ENCODE assay signal across 14 mouse cellular contexts in genomic region chr12:13150751-13151150, GRCm38 (mm10).
DNase-seq lines count a peak whose midpoint lies in the region; ATAC-seq and TF ChIP-seq lines count a peak whose summit lies in the region.
"Had no signal": no experiment of that assay in that cellular context is flagged by ENCODE, and none has a peak within 500 bp of the region (broad histone marks: within the 10 kb centered on the region; RNA-seq: fewer than 3 reads in every experiment).

No protein-coding gene starts in this region.

- no peak for TF ChIP-seq CTCF in liver, adult 2 months (IDR thresholded peaks at IDR 0.05; ENCODE audit: low read depth, low read length)
- no peak for TF ChIP-seq CTCF in kidney, postnatal 0 days (IDR thresholded peaks at IDR 0.05; ENCODE audit: low read depth)

- no peaks in the 10 kb centered on the region for H3K9me3 ChIP-seq in liver, embryonic 11.5 days (ENCODE audit: control insufficient read depth, low read length)
- H3K9me3 ChIP-seq in kidney, postnatal 0 days (replicated peaks; ENCODE audit: low read length), result no peaks in the 10 kb centered on the region
- H3K9me3 ChIP-seq: neural tube, embryonic 15.5 days had no signal

- H3K4me2 ChIP-seq in liver, embryonic 11.5 days, result no peak overlapping the region
- no peak overlapping the region for H3K4me2 ChIP-seq in kidney, postnatal 0 days (ENCODE audit: low read length)
- H3K4me2 ChIP-seq: neural tube, embryonic 15.5 days had no signal

- ATAC-seq in liver, embryonic 11.5 days (replicated peaks; ENCODE audit: low FRiP score), result no peak
- no peak for ATAC-seq in kidney, postnatal 0 days (replicated peaks; ENCODE audit: low FRiP score, low read depth)
- no peak for ATAC-seq in inflammation-experienced regulatory T-cells, adult 6 months

- no peaks in the 10 kb centered on the region for H3K36me3 ChIP-seq in liver, adult 2 months (ENCODE audit: control insufficient read depth, insufficient read depth, low read length)
- no peaks in the 10 kb centered on the region for H3K36me3 ChIP-seq in liver, embryonic 11.5 days (ENCODE audit: control insufficient read depth, insufficient read depth, low read length)
- no peaks in the 10 kb centered on the region for H3K36me3 ChIP-seq in kidney, postnatal 0 days (ENCODE audit: insufficient read depth, low read length)
- H3K36me3 ChIP-seq: neural tube, embryonic 15.5 days had no signal

- H3K79me2 ChIP-seq in liver, adult 2 months (ENCODE audit: control insufficient read depth, insufficient read depth, low read length), result no peaks in the 10 kb centered on the region

- no peak for TF ChIP-seq POLR2A in liver, adult 2 months (IDR thresholded peaks at IDR 0.05; ENCODE audit: extremely low read depth, insufficient read depth, low read length)

- no peaks in the 10 kb centered on the region for H3K4me1 ChIP-seq in liver, adult 2 months (ENCODE audit: control insufficient read depth, insufficient read depth, low read length)
- H3K4me1 ChIP-seq in liver, embryonic 11.5 days (replicated peaks; ENCODE audit: control insufficient read depth, insufficient read depth, low read length), result no peaks in the 10 kb centered on the region
- peaks cover 7% of the 10 kb centered on the region; the same call in 1 of the 2 replicates for H3K4me1 ChIP-seq in kidney, postnatal 0 days (replicated peaks; ENCODE audit: insufficient read depth, low read length)
- H3K4me1 ChIP-seq: neural tube, embryonic 15.5 days had no signal

- H3K27me3 ChIP-seq in liver, adult 2 months (ENCODE audit: control insufficient read depth, insufficient read depth, low read length), result no peaks in the 10 kb centered on the region
- H3K27me3 ChIP-seq in liver, embryonic 11.5 days (replicated peaks; ENCODE audit: control insufficient read depth, insufficient read depth, low read length), result no peaks in the 10 kb centered on the region
- no peaks in the 10 kb centered on the region for H3K27me3 ChIP-seq in kidney, postnatal 0 days (ENCODE audit: insufficient read depth, low read length)
- H3K27me3 ChIP-seq: neural tube, embryonic 15.5 days had no signal

- WGBS in liver, adult 2 months, result 57% methylated on average over 4 of the region's 4 CpGs
- 43% methylated on average over 4 of the region's 4 CpGs for WGBS in liver, embryonic 11.5 days
- 37% methylated on average over 4 of the region's 4 CpGs for WGBS in kidney, postnatal 0 days

- H3K9ac ChIP-seq in liver, adult 2 months (ENCODE audit: low read depth, low read length), result no peak overlapping the region
- H3K9ac ChIP-seq in liver, embryonic 11.5 days (ENCODE audit: low read depth, low read length), result no peak overlapping the region
- no peak overlapping the region for H3K9ac ChIP-seq in kidney, postnatal 0 days (ENCODE audit: low read depth, low read length)
- H3K9ac ChIP-seq: liver, embryonic 14.5 days; neural tube, embryonic 15.5 days had no signal

- H3K4me3 ChIP-seq in liver, adult 2 months (ENCODE audit: insufficient read depth, low read depth, low read length), result no peak overlapping the region
- H3K4me3 ChIP-seq in liver, embryonic 11.5 days (ENCODE audit: low read depth, low read length), result no peak overlapping the region
- H3K4me3 ChIP-seq in kidney, postnatal 0 days (replicated peaks; ENCODE audit: low read depth, low read length), result no peak overlapping the region
- H3K4me3 ChIP-seq: erythroblast, embryonic 14.5 days; neural tube, embryonic 15.5 days had no signal

- no peak overlapping the region for H3K27ac ChIP-seq in liver, adult 2 months (replicated peaks; ENCODE audit: insufficient read depth, low read depth, low read length)
- H3K27ac ChIP-seq in liver, embryonic 11.5 days (ENCODE audit: low read depth, low read length), result no peak overlapping the region
- H3K27ac ChIP-seq in kidney, postnatal 0 days, result no peak overlapping the region
- H3K27ac ChIP-seq: liver, embryonic 14.5 days; neural tube, embryonic 15.5 days had no signal

- peak; percentile 51 for DNase-seq in adrenal gland, adult 2 months
- DNase-seq in adrenal gland, adult 18-20 months (ENCODE audit: low spot score in 2 of 2), result no peak
- DNase-seq in liver, adult 2 months (ENCODE audit: extremely low read depth, low read depth, low spot score), result peak; percentile 19
- no peak for DNase-seq in liver, embryonic 11.5 days (ENCODE audit: low spot score)
- peak; percentile 23 for DNase-seq in kidney, postnatal 0 days (ENCODE audit: low spot score)
- peak; percentile 35 for DNase-seq in lung, postnatal 14 days
- DNase-seq in cerebellum, adult 11 months, result no peak
- DNase-seq: cerebellum, adult 2 months; embryo, embryonic 11 days; gastrocnemius, postnatal 14 days had no signal

Comparison
In these comparisons a context has a peak if more than half of its experiments do, and no peak if none do; other contexts are left out.
1. DNase-seq: peak in adrenal gland, adult 2 months (single experiment), liver, adult 2 months (single experiment), kidney, postnatal 0 days (single experiment) and lung, postnatal 14 days (single experiment); none in adrenal gland, adult 18-20 months (0 of 2), liver, embryonic 11.5 days (single experiment) and cerebellum, adult 11 months (single experiment).